Mouse (Mus musculus) midbrain, embryonic 10.5 days (tissue): ENCODE data around the gene Foxi1. TPM values are rescaled to one million over a fixed set of nuclear protein-coding genes. Genes with fewer than 3 reads are reported as not detected.
"Not testable (repeated sequence)": the region's sequence is repeated elsewhere in the genome, so short reads cannot be mapped to it uniquely, and the experiment has no call there.

ENCODE experiments used
- DNase-seq: peaks from one replicate; pipeline ENCODE4 v3.0.0-alpha.2; 2017; ENCODE audit warnings: low spot score
- H3K27ac ChIP-seq: fragments of 300-500 bp; sonication (generic); replicated peaks from 2 replicates; pipeline ENCODE4 v1.5.1; 2016; ENCODE audit warnings: mild to moderate bottlenecking
- H3K27me3 ChIP-seq: fragments of 300-500 bp; sonication (generic); 2 replicates; pipeline ENCODE4 v1.6.1; 2016; ENCODE audit warnings: low read depth, mild to moderate bottlenecking; ENCODE audit not compliant: poor library complexity, severe bottlenecking
- H3K36me3 ChIP-seq: fragments of 300-500 bp; sonication (generic); 2 replicates; pipeline ENCODE4 v1.6.1; 2016; ENCODE audit warnings: mild to moderate bottlenecking, moderate library complexity
- H3K4me1 ChIP-seq: fragments of 300-500 bp; sonication (generic); 2 replicates; pipeline ENCODE4 v1.6.1; 2016
- H3K4me3 ChIP-seq: fragments of 300-500 bp; sonication (generic); 2 replicates; pipeline ENCODE4 v1.5.1; 2016; ENCODE audit warnings: mild to moderate bottlenecking, moderate library complexity
- H3K9me3 ChIP-seq: fragments of 300-500 bp; sonication (generic); replicated peaks from 2 replicates; pipeline ENCODE4 v1.6.1; 2016; ENCODE audit warnings: mild to moderate bottlenecking
- WGBS: fragments of 180-500 bp; shearing (Covaris S2); methylation state at CpG from one replicate; pipeline ENCODE4 v1.1.7; 2016; 5-methylcytosine and 5-hydroxymethylcytosine counted together
- polyA plus RNA-seq: library from polyadenylated mRNA; unstranded; fragments of >200 nt; fragmentation: Nextera tagmentation; extraction: Ambion mirVana; gene quantifications from 2 replicates; pipeline ENCODE4 v1.2.1, GENCODE M21; 2016

The Foxi1 gene
- polyA plus RNA-seq: not detected in 2 replicates

GRCm38 (mm10) chr11:34207989-34208388 is at the start of gene Foxi1:
Gene Foxi1, minus strand, starts transcription at chr11:34208089.
- Histone ChIP-seq H3K27ac (no peak within 1 kb of the TSS), H3K4me3 (no peak within 1 kb of the TSS), H3K27me3 (no peaks in the 10 kb centered on the region), H3K9me3 (no peaks in the 10 kb centered on the region), H3K36me3 (no peaks in the 10 kb centered on the region), H3K4me1 (0 out of 2 replicates have a peak, but pooled peaks cover 3% of the 10 kb centered on the region)
- DNase-seq: no peak
- WGBS: 77% methylated on average over 10 of the region's 10 CpGs

- 0 out of 2 replicates have a peak, but pooled peaks cover 3% of the 10 kb centered on the region for H3K27me3 ChIP-seq
- H3K4me1 ChIP-seq: no peaks in the 10 kb centered on the region
- no peak for DNase-seq
- no peak overlapping the region for H3K4me3 ChIP-seq
- no peaks in the 10 kb centered on the region; the same call in 1 of the 2 replicates for H3K9me3 ChIP-seq
- 71% methylated on average over 6 of the region's 6 CpGs for WGBS
- H3K27ac ChIP-seq: no peak overlapping the region
- no peaks in the 10 kb centered on the region for H3K36me3 ChIP-seq
These were observed 35.1 kb upstream of the Foxi1 start for GRCm38 (mm10) chr11:34242979-34243378.

- H3K27ac ChIP-seq: no peak overlapping the region
These were observed 32.4 kb upstream of the Foxi1 start for GRCm38 (mm10) chr11:34240252-34240651.

GRCm38 (mm10) chr11:34239691-34240090 is 31.8 kb upstream of the Foxi1 start:
- H3K36me3 ChIP-seq: no peaks in the 10 kb centered on the region
- DNase-seq: no peak
- H3K9me3 ChIP-seq: no peaks in the 10 kb centered on the region; the same call in 1 of the 2 replicates
- H3K4me3 ChIP-seq: no peak overlapping the region
- no peak overlapping the region for H3K27ac ChIP-seq
- H3K27me3 ChIP-seq: 0 out of 2 replicates have a peak, but pooled peaks cover 6% of the 10 kb centered on the region
- H3K4me1 ChIP-seq: no peaks in the 10 kb centered on the region
- WGBS: 80% methylated on average over 2 of the region's 2 CpGs

More at GRCm38 (mm10) chr11:34240252-34240651, 32.4 kb upstream of the Foxi1 start:
- Histone ChIP-seq H3K4me1 (no peaks in the 10 kb centered on the region), H3K9me3 (no peaks in the 10 kb centered on the region; the same call in 1 of the 2 replicates), H3K36me3 (no peaks in the 10 kb centered on the region), H3K27me3 (0 out of 2 replicates have a peak, but pooled peaks cover 6% of the 10 kb centered on the region), H3K4me3 (no peak overlapping the region)
- no peak for DNase-seq
- 96% methylated on average over 1 of the region's 1 CpGs for WGBS

- no peaks in the 10 kb centered on the region; the same call in 1 of the 2 replicates for H3K9me3 ChIP-seq
- no peaks in the 10 kb centered on the region for H3K36me3 ChIP-seq
- 0 out of 2 replicates have a peak, but pooled peaks cover 6% of the 10 kb centered on the region for H3K27me3 ChIP-seq
- DNase-seq: no peak
- no peak overlapping the region for H3K4me3 ChIP-seq
- H3K4me1 ChIP-seq: no peaks in the 10 kb centered on the region
- H3K27ac ChIP-seq: no peak overlapping the region
- 88% methylated on average over 6 of the region's 6 CpGs for WGBS
These were observed 29.0 kb upstream of the Foxi1 start for GRCm38 (mm10) chr11:34236885-34237284.

GRCm38 (mm10) chr11:34236091-34236759 is 28.3 kb upstream of the Foxi1 start:
- WGBS: 47% methylated on average over 5 of the region's 5 CpGs
- Histone ChIP-seq H3K9me3 (no peaks in the 10 kb centered on the region; the same call in 1 of the 2 replicates), H3K27me3 (0 out of 2 replicates have a peak, but pooled peaks cover 6% of the 10 kb centered on the region), H3K4me3 (no peak overlapping the region), H3K4me1 (0 out of 2 replicates have a peak, but pooled peaks cover 2% of the 10 kb centered on the region), H3K36me3 (no peaks in the 10 kb centered on the region), H3K27ac (no peak overlapping the region)
- peak; percentile 57 for DNase-seq

GRCm38 (mm10) chr11:34228758-34229364 is 21.0 kb upstream of the Foxi1 start:
- Histone ChIP-seq H3K36me3 (no peaks in the 10 kb centered on the region), H3K4me1 (0 out of 2 replicates have a peak, but pooled peaks cover 4% of the 10 kb centered on the region), H3K27ac (no peak overlapping the region), H3K9me3 (no peaks in the 10 kb centered on the region), H3K27me3 (no peaks in the 10 kb centered on the region), H3K4me3 (no peak overlapping the region)
- DNase-seq: peak; percentile 81
- 45% methylated on average over 6 of the region's 6 CpGs for WGBS

GRCm38 (mm10) chr11:34227180-34227579 is 19.3 kb upstream of the Foxi1 start:
- no peak overlapping the region for H3K4me3 ChIP-seq
- 0 out of 2 replicates have a peak, but pooled peaks cover 4% of the 10 kb centered on the region for H3K4me1 ChIP-seq
- WGBS: 42% methylated on average over 1 of the region's 1 CpGs
- no peak for DNase-seq
- H3K27ac ChIP-seq: no peak overlapping the region
- no peaks in the 10 kb centered on the region for H3K36me3 ChIP-seq
- no peaks in the 10 kb centered on the region for H3K27me3 ChIP-seq
- H3K9me3 ChIP-seq: no peaks in the 10 kb centered on the region

GRCm38 (mm10) chr11:34220596-34220995 is 12.7 kb upstream of the Foxi1 start:
- H3K4me3 ChIP-seq, H3K27ac ChIP-seq, H3K9me3 ChIP-seq, H3K27me3 ChIP-seq, H3K36me3 ChIP-seq, DNase-seq, H3K4me1 ChIP-seq: not testable (repeated sequence)
- 85% methylated on average over 4 of the region's 4 CpGs for WGBS

GRCm38 (mm10) chr11:34212853-34213252 is 5.0 kb upstream of the Foxi1 start:
- Histone ChIP-seq H3K4me3 (no peak overlapping the region), H3K27ac (no peak overlapping the region), H3K9me3 (no peaks in the 10 kb centered on the region), H3K4me1 (no peaks in the 10 kb centered on the region), H3K27me3 (no peaks in the 10 kb centered on the region), H3K36me3 (no peaks in the 10 kb centered on the region)
- peak; percentile 51 for DNase-seq
- WGBS: 24% methylated on average over 5 of the region's 5 CpGs

- 0 out of 2 replicates have a peak, but pooled peaks cover 3% of the 10 kb centered on the region for H3K4me1 ChIP-seq
- 83% methylated on average over 1 of the region's 1 CpGs for WGBS
- no peak for DNase-seq
- H3K27me3 ChIP-seq: no peaks in the 10 kb centered on the region
- no peak overlapping the region for H3K4me3 ChIP-seq
- no peaks in the 10 kb centered on the region for H3K36me3 ChIP-seq
- no peaks in the 10 kb centered on the region for H3K9me3 ChIP-seq
- H3K27ac ChIP-seq: no peak overlapping the region
These were observed 5.1 kb downstream of the Foxi1 start for GRCm38 (mm10) chr11:34202769-34203168.

- no peaks in the 10 kb centered on the region for H3K9me3 ChIP-seq
- DNase-seq: no peak
- 90% methylated on average over 3 of the region's 3 CpGs for WGBS
- H3K4me1 ChIP-seq: 0 out of 2 replicates have a peak, but pooled peaks cover 5% of the 10 kb centered on the region
- H3K27me3 ChIP-seq: no peaks in the 10 kb centered on the region
- H3K36me3 ChIP-seq: no peaks in the 10 kb centered on the region
- no peak overlapping the region for H3K4me3 ChIP-seq
- no peak overlapping the region for H3K27ac ChIP-seq
These were observed 12.7 kb downstream of the Foxi1 start for GRCm38 (mm10) chr11:34195142-34195541.
